14 mouse cellular contexts compared by ENCODE assay signal in genomic region chr10:60913456-60913900, GRCm38 (mm10).
DNase-seq lines count a peak whose midpoint lies in the region; ATAC-seq lines count a peak whose summit lies in the region.
"Had no signal": no experiment of that assay in that cellular context is flagged by ENCODE, and none has a peak within 500 bp of the region (broad histone marks: within the 10 kb centered on the region; RNA-seq: fewer than 3 reads in every experiment).

No protein-coding gene starts in this region.

- no peak overlapping the region for H3K4me2 ChIP-seq in forebrain, embryonic 11.5 days (ENCODE audit: low read depth, low read length, severe bottlenecking)
- no peak overlapping the region for H3K4me2 ChIP-seq in hindbrain, embryonic 14.5 days (replicated peaks)
- H3K4me2 ChIP-seq in hindbrain, embryonic 11.5 days (replicated peaks; ENCODE audit: low read depth, low read length) = no peak overlapping the region
- H3K4me2 ChIP-seq in forebrain, embryonic 16.5 days (ENCODE audit: low read length) = no peak overlapping the region
- H3K4me2 ChIP-seq in heart, embryonic 16.5 days (ENCODE audit: low read depth, low read length) = no peak overlapping the region
- H3K4me2 ChIP-seq: lung, embryonic 15.5 days had no signal

- H3K27me3 ChIP-seq in forebrain, embryonic 10.5 days (ENCODE audit: poor library complexity, severe bottlenecking) = no peaks in the 10 kb centered on the region; the same call in 1 of the 2 replicates
- no peaks in the 10 kb centered on the region for H3K27me3 ChIP-seq in forebrain, embryonic 11.5 days (ENCODE audit: control insufficient read depth, insufficient read depth, low read length)
- peaks cover 14% of the 10 kb centered on the region; the same call in 1 of the 2 replicates for H3K27me3 ChIP-seq in hindbrain, embryonic 14.5 days (ENCODE audit: control insufficient read depth, insufficient read depth, low read length)
- peaks cover 6% of the 10 kb centered on the region; the same call in 1 of the 2 replicates for H3K27me3 ChIP-seq in hindbrain, embryonic 11.5 days (ENCODE audit: control insufficient read depth, insufficient read depth, low read length)
- no peaks in the 10 kb centered on the region for H3K27me3 ChIP-seq in forebrain, embryonic 16.5 days (replicated peaks; ENCODE audit: control insufficient read depth, insufficient read depth, low read length)
- H3K27me3 ChIP-seq in heart, embryonic 16.5 days (ENCODE audit: control insufficient read depth, insufficient read depth, low read length) = no peaks in the 10 kb centered on the region
- H3K27me3 ChIP-seq: lung, embryonic 15.5 days had no signal

- ATAC-seq in forebrain, embryonic 11.5 days (replicated peaks; ENCODE audit: low FRiP score) = no peak
- 0 out of 2 replicates have a peak, but pooled peaks have one; percentile 34 for ATAC-seq in hindbrain, embryonic 14.5 days (ENCODE audit: low FRiP score)
- no peak for ATAC-seq in hindbrain, embryonic 11.5 days (ENCODE audit: low FRiP score)
- ATAC-seq in forebrain, embryonic 16.5 days = peak; percentile 59; the same call in 1 of the 2 replicates
- ATAC-seq in heart, embryonic 16.5 days (replicated peaks; ENCODE audit: extremely low read depth, insufficient read depth, low FRiP score) = peak; percentile 86
- ATAC-seq: activated CD4-positive, CD25-positive, alpha-beta regulatory T cell, adult 4 months; CD4-positive, CD25-positive, alpha-beta regulatory T cell, adult 4 months; intestine, postnatal 0 days had no signal

- peaks cover 52% of the 10 kb centered on the region for H3K4me1 ChIP-seq in forebrain, embryonic 10.5 days
- peaks cover 25% of the 10 kb centered on the region for H3K4me1 ChIP-seq in forebrain, embryonic 11.5 days (replicated peaks; ENCODE audit: control insufficient read depth, insufficient read depth, low read length)
- H3K4me1 ChIP-seq in hindbrain, embryonic 14.5 days (replicated peaks; ENCODE audit: control insufficient read depth, insufficient read depth, low read length) = peaks cover 13% of the 10 kb centered on the region
- H3K4me1 ChIP-seq in hindbrain, embryonic 11.5 days (replicated peaks; ENCODE audit: control insufficient read depth, insufficient read depth, low read length) = peaks cover 3% of the 10 kb centered on the region; the same call in 1 of the 2 replicates
- H3K4me1 ChIP-seq in forebrain, embryonic 16.5 days (replicated peaks; ENCODE audit: control insufficient read depth, insufficient read depth, low read length) = peaks cover 11% of the 10 kb centered on the region
- peaks cover 21% of the 10 kb centered on the region for H3K4me1 ChIP-seq in heart, embryonic 16.5 days (ENCODE audit: control insufficient read depth, insufficient read depth, low read length)
- H3K4me1 ChIP-seq: lung, embryonic 15.5 days had no signal

- no peak overlapping the region for H3K4me3 ChIP-seq in forebrain, embryonic 10.5 days
- H3K4me3 ChIP-seq in forebrain, embryonic 11.5 days (ENCODE audit: low read depth, low read length) = no peak overlapping the region
- H3K4me3 ChIP-seq in hindbrain, embryonic 14.5 days (replicated peaks; ENCODE audit: low read length) = no peak overlapping the region
- H3K4me3 ChIP-seq in hindbrain, embryonic 11.5 days (ENCODE audit: low read depth, low read length) = no peak overlapping the region
- no peak overlapping the region for H3K4me3 ChIP-seq in forebrain, embryonic 16.5 days (replicated peaks; ENCODE audit: low read length)
- H3K4me3 ChIP-seq in heart, embryonic 16.5 days (ENCODE audit: low read length) = no peak overlapping the region
- H3K4me3 ChIP-seq: lung, embryonic 15.5 days had no signal

- H3K27ac ChIP-seq in forebrain, embryonic 10.5 days = peak overlapping the region; percentile 3; the same call in 1 of the 2 replicates
- H3K27ac ChIP-seq in forebrain, embryonic 11.5 days (ENCODE audit: low read depth, low read length) = no peak overlapping the region
- H3K27ac ChIP-seq in hindbrain, embryonic 14.5 days = no peak overlapping the region
- no peak overlapping the region for H3K27ac ChIP-seq in hindbrain, embryonic 11.5 days (ENCODE audit: low read depth, low read length)
- H3K27ac ChIP-seq in forebrain, embryonic 16.5 days (ENCODE audit: low read length) = no peak overlapping the region
- peak overlapping the region; percentile 72 for H3K27ac ChIP-seq in heart, embryonic 16.5 days (ENCODE audit: low read length)
- H3K27ac ChIP-seq: lung, embryonic 15.5 days had no signal

- 90% methylated on average over 11 of the region's 11 CpGs for WGBS in forebrain, embryonic 10.5 days
- WGBS in forebrain, embryonic 11.5 days = 85% methylated on average over 11 of the region's 11 CpGs
- WGBS in hindbrain, embryonic 14.5 days = 68% methylated on average over 11 of the region's 11 CpGs
- 79% methylated on average over 11 of the region's 11 CpGs for WGBS in hindbrain, embryonic 11.5 days
- WGBS in forebrain, embryonic 16.5 days = 62% methylated on average over 11 of the region's 11 CpGs
- WGBS in heart, embryonic 16.5 days = 53% methylated on average over 11 of the region's 11 CpGs

- DNase-seq in forebrain, embryonic 10.5 days (ENCODE audit: extremely low spot score, low spot score) = no peak
- DNase-seq in forebrain, embryonic 11.5 days (ENCODE audit: low spot score) = no peak
- DNase-seq in hindbrain, embryonic 14.5 days (ENCODE audit: low spot score) = no peak
- no peak for DNase-seq in hindbrain, embryonic 11.5 days (ENCODE audit: low spot score)
- DNase-seq in ovary, postnatal 14 days (ENCODE audit: low spot score) = no peak
- no peak for DNase-seq in kidney, postnatal 4 days
- DNase-seq: kidney, postnatal 14 days; liver had no signal

- H3K36me3 ChIP-seq in forebrain, embryonic 10.5 days (replicated peaks) = no peaks in the 10 kb centered on the region
- H3K36me3 ChIP-seq in forebrain, embryonic 11.5 days (ENCODE audit: control insufficient read depth, insufficient read depth, low read length) = no peaks in the 10 kb centered on the region
- no peaks in the 10 kb centered on the region for H3K36me3 ChIP-seq in hindbrain, embryonic 14.5 days (replicated peaks; ENCODE audit: control insufficient read depth, insufficient read depth)
- no peaks in the 10 kb centered on the region for H3K36me3 ChIP-seq in hindbrain, embryonic 11.5 days (ENCODE audit: control insufficient read depth, insufficient read depth, low read length)
- H3K36me3 ChIP-seq in forebrain, embryonic 16.5 days (ENCODE audit: control insufficient read depth, insufficient read depth) = no peaks in the 10 kb centered on the region
- no peaks in the 10 kb centered on the region for H3K36me3 ChIP-seq in heart, embryonic 16.5 days (ENCODE audit: control insufficient read depth, insufficient read depth)
- H3K36me3 ChIP-seq: lung, embryonic 15.5 days had no signal

- H3K9me3 ChIP-seq in forebrain, embryonic 10.5 days = 0 out of 2 replicates have a peak, but pooled peaks cover 4% of the 10 kb centered on the region
- H3K9me3 ChIP-seq in forebrain, embryonic 11.5 days (ENCODE audit: control insufficient read depth, low read length) = no peaks in the 10 kb centered on the region; the same call in 1 of the 2 replicates
- 0 out of 2 replicates have a peak, but pooled peaks cover 5% of the 10 kb centered on the region for H3K9me3 ChIP-seq in hindbrain, embryonic 14.5 days (ENCODE audit: control insufficient read depth, low read length)
- no peaks in the 10 kb centered on the region for H3K9me3 ChIP-seq in hindbrain, embryonic 11.5 days (ENCODE audit: control insufficient read depth, low read length)
- no peaks in the 10 kb centered on the region for H3K9me3 ChIP-seq in forebrain, embryonic 16.5 days (ENCODE audit: control insufficient read depth, low read length)
- no peaks in the 10 kb centered on the region for H3K9me3 ChIP-seq in heart, embryonic 16.5 days (replicated peaks; ENCODE audit: control insufficient read depth, low read length)
- H3K9me3 ChIP-seq: lung, embryonic 15.5 days had no signal

- no peak overlapping the region for H3K9ac ChIP-seq in forebrain, embryonic 11.5 days (ENCODE audit: low read length)
- no peak overlapping the region for H3K9ac ChIP-seq in hindbrain, embryonic 14.5 days
- H3K9ac ChIP-seq in hindbrain, embryonic 11.5 days (ENCODE audit: low read depth, low read length) = no peak overlapping the region
- no peak overlapping the region for H3K9ac ChIP-seq in forebrain, embryonic 16.5 days (replicated peaks; ENCODE audit: low read depth, low read length)
- no peak overlapping the region for H3K9ac ChIP-seq in heart, embryonic 16.5 days (ENCODE audit: low read length)
- H3K9ac ChIP-seq: lung, embryonic 15.5 days had no signal

Comparison
In these comparisons a context has a peak if more than half of its experiments do, and no peak if none do; other contexts are left out.
1. H3K27ac ChIP-seq: peak in forebrain, embryonic 10.5 days (single experiment) and heart, embryonic 16.5 days (single experiment); none in forebrain, embryonic 11.5 days (single experiment), hindbrain, embryonic 14.5 days (single experiment), hindbrain, embryonic 11.5 days (single experiment) and forebrain, embryonic 16.5 days (single experiment).
2. ATAC-seq: peak in hindbrain, embryonic 14.5 days (single experiment), forebrain, embryonic 16.5 days (single experiment) and heart, embryonic 16.5 days (single experiment); none in forebrain, embryonic 11.5 days (single experiment) and hindbrain, embryonic 11.5 days (single experiment).